Mouse (Mus musculus): ENCODE measurements at regions not wholly inside any gene's neighbourhood (a gene's known extent, or its start where the extent isn't known, plus 50 kb on each side); places are given as distances from the start of the nearest gene placed in this dataset.

DNA sequence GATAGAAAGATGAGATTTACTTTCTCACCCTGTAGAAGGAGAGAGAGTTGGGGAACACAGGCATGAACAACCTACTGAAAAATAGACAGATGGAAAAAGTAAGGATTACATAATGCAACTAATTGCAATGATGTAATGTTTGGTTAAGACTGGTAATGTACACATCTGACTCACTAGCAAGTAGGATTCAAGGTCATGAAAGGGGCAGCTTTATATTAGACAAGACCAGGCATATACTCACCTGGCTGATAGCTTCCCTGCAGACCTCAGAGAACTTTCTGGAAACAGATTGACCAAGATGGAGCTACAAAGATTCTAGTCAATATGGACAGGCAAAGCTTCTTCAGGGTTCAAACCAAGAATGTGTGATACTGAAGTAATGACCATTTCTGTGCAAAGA is 227.7 kb upstream of the Dab2 start:
- no peak for TF ChIP-seq GATA4 (IDR thresholded peaks at IDR 0.05; ENCODE audit: insufficient replicate concordance, low read length)

DNA sequence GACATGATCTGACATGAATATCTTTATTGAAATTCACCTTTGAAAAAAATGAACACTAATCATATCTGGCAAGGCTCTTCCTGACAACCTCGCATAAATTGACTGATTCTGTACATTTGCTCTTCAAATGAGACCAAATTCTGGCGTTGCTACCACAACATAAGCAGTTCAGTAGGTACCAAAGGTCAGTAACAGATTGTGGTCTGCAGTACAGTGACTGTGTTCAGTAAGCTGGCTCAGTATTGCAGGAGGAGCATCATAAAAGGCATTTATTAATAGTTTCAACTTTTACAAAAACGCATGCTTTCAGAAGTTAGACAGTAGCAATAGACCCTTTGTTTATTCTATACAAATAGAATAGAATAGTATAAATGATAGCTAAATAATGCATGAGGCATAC is 226.7 kb upstream of the Dab2 start:
- no peak for TF ChIP-seq GATA4 (IDR thresholded peaks at IDR 0.05; ENCODE audit: insufficient replicate concordance, low read length)

DNA sequence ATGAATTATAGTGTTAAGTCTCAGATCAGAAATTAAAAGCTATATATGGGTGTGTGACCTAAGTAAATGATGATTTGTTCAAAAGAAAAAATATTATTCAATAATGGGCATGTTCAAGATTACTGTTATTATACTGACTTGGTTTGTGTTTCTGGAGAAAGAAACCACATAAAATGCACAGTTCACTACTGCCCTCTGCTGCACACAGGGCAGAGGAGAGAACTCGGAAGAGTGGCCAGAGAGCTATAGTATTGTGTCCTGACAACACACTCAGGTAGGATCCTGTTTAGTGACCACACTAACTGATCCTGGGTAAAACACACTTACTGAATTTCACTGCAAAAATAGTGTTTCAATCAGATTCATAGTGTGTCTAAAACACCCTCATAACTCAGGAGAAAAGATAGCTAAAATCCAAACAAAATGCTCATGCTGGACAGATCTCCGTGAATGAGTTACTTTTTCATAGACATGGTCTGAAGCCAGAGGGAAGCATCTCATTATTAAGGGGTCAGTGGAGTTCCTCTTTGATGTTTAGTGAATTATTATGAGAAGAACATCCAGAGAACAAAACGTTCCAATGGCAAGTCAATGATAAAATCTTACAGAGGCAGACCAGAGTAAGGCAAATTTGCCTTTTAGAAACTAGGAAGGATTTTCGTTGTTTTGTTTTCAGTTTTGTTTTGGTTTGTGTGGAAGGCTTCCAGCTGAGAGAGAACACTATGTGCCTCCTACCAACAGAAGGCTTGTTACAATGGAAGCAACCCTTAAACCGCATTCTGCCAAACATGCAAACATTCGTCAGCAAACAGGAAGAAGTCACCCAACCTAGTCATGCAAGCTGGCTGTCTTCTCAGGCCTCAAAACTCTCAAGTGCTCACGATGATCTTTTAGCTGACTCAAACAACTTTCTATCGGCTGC is 218.6 kb upstream of the Dab2 start:
- no peak for TF ChIP-seq GATA4 (IDR thresholded peaks at IDR 0.05; ENCODE audit: insufficient replicate concordance, low read length)

DNA sequence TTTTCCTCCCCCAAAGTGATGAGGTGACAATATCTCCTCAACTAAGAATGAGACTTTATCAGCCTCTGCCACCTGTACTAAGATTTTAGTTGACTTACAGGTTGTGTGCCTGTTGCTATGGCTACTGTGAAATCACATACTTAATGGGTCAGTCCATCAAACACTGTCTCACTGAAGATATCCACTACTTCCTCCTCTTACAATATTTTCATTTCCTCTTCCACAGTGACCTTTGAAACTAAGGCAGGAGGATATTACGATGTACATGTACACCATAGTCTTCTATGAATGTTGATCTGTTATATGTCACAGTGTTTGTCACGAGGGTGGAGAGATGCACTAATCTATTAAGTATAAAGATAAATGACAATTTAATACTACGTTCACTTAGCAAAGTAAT is 212.4 kb upstream of the Dab2 start:
- no peak for TF ChIP-seq GATA4 (IDR thresholded peaks at IDR 0.05; ENCODE audit: insufficient replicate concordance, low read length)

DNA sequence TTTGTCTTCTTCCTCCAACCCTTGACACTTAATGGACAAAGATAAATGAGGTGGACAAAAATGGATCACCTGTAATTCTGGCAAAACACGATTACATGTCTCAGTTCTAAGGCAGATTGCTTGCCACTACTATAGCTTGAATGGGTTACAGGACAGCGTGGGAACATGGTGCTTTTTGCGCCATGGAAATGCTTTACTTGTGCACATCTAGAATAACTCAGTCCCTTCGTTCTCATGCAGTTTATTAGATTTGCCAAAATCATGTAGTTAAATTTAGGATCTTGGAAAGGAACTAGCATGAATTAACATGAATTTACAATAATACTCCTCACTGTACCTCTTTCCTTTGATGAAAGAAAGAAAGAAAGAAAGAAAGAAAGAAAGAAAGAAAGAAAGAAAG is 211.1 kb upstream of the Dab2 start:
- no peak for TF ChIP-seq GATA4 (IDR thresholded peaks at IDR 0.05; ENCODE audit: insufficient replicate concordance, low read length)

DNA sequence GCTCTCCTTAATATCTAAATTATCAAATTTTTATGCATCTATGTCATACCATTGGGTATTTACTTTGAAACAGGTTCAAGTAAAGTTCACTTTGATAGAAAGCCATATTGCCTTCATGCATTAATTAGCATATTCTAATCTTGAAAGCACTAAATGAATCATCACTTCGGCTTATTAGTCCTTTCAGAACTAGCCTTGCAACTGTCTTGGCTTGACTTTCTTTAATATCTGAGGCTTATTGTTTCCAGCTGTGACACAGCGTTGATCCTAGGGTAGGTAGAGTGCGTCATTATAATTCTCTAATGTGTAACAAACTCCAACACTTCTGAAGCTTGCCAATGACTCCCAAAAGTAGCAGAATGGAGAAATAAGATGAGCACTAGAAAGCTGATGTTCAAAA is 169.9 kb upstream of the Dab2 start:
- TF ChIP-seq GATA4 (IDR thresholded peaks at IDR 0.05; ENCODE audit: insufficient replicate concordance, low read length), result no peak

DNA sequence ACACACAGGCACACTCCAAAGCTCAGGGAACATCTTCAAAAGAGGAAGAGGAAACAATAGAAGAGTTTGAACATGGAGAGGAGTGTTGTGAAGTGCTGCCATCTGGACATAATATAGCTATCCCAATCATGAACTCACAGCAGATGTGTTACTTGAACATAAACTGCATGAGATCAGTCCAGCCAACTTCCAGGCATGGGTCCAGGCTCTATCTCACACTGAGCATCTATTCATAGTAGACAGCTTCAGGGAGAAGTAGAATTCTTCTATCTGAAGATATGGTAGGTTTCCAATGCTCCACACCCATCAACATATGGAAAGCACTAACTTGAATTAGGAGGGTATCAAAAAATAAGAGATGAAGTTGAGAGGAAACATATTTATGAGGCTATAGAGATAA is 167.4 kb upstream of the Dab2 start:
- TF ChIP-seq GATA4 (IDR thresholded peaks at IDR 0.05; ENCODE audit: insufficient replicate concordance, low read length), result no peak

DNA sequence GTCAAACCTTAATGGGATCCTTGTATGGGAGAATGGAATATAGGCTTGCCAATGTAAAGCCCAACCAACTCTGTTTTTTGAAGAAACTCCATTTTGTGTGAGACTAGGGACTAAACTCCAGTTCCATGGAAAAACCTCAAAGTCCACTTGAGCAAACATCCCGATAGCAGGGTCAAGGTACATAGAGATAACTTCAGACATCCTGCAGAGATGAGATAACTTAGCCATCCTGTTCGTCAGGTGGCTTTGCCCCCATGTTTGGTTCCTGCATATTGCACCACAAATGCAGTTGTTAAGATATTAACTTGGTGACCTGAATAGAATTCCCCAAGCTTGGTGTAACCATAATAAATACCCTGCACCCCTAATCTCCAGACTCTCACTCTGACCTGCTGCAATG is 154.5 kb upstream of the Dab2 start:
- no peak for TF ChIP-seq GATA4 (IDR thresholded peaks at IDR 0.05; ENCODE audit: insufficient replicate concordance, low read length)

DNA sequence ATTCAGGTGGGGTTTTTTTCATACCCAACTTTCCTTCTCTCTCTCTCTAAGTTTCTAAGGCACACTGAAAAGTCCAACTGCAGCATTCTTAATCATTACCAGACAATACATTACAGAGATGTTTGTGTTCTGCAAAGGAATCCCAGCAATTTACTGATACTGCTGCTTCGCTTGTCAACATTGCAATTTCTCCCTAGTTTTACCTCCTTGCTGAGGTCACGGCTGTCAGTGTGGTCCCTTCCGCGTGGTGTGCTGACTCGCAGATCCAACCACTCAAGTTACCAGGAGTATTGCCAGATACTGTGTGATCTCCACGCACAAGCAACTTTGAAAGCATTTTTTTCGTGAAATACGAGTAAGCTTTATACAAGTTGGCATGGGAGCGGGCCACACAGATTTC is 144.9 kb upstream of the Dab2 start:
- TF ChIP-seq GATA4 (IDR thresholded peaks at IDR 0.05; ENCODE audit: insufficient replicate concordance, low read length), result no peak

DNA sequence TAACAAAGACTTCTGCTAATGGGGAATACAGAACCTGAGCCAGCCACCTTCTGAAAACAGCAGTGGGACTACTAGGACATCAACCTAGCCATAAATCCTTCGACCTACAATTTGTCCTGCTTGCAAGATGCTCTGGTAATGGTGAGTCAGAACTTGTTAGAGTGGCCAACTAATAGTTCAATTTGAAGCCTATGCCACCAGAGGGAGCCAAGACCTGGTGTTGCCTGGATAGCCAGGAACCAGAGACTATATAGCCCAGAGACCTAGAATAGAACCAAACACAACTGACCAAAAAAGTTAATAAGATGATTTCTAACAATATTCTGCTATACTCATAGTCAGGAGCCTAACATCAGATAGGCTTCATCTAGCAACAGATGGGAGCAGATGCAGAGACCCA is 119.3 kb upstream of the Dab2 start:
- TF ChIP-seq GATA4 (IDR thresholded peaks at IDR 0.05; ENCODE audit: insufficient replicate concordance, low read length), result no peak

DNA sequence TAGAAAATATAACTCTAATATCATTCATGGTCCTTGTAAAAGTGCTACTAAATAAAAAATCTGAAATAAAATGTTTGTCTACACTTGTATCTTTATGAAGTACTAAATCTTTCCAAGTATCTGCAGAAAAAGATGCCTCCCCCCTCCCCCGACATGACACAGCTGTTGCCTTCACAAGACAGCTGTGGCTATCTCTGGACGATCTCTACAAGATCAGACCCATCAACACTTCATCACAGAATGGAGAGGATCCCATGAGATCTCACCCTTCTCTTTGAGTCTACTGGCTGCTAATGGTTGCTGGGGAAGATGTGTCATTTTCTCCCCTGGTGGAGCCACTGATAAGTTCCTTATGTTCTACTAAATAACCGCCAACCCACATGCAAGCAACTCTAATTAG is 116.0 kb upstream of the Dab2 start:
- no peak for TF ChIP-seq GATA4 (IDR thresholded peaks at IDR 0.05; ENCODE audit: insufficient replicate concordance, low read length)

DNA sequence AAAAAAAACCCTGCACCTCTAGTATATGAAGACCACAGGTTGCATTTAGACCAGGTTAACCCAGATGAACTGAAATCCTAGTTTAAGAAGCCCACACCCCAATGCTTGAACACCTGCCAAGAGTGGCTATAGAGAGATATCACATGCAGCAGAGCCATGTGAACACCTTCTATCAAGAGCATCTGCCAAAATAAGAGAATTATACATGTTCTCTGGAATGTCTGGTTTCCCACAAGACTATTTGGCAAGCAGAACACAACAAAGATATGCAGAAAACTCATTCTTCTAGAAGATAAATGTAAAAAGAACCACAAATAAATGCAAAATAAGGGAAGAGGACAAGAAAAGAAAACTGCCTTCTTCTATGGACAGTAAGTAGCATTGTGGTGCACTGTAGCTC is 107.7 kb upstream of the Dab2 start:
- TF ChIP-seq GATA4 (IDR thresholded peaks at IDR 0.05; ENCODE audit: insufficient replicate concordance, low read length), result no peak

DNA sequence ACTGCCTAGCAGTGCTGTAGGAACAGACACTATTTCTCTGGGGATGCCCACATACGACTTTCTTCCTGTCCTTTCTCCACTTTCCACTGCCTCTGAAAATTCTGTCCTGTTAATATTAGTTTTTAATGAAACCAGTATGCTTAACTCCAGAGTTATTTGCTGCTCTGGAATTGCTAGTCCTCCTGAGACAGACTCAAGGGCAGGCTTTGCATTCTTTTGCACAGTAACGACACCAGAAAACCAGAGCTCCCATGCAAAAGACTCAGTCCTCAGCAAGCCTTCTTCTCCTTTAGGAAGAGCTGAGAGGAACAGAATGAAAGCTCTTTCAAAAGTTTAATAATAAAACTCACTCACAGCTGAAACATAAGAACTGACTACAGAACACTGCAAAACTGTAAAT is 92.3 kb upstream of the Dab2 start:
- no peak for TF ChIP-seq GATA4 (IDR thresholded peaks at IDR 0.05; ENCODE audit: insufficient replicate concordance, low read length)

DNA sequence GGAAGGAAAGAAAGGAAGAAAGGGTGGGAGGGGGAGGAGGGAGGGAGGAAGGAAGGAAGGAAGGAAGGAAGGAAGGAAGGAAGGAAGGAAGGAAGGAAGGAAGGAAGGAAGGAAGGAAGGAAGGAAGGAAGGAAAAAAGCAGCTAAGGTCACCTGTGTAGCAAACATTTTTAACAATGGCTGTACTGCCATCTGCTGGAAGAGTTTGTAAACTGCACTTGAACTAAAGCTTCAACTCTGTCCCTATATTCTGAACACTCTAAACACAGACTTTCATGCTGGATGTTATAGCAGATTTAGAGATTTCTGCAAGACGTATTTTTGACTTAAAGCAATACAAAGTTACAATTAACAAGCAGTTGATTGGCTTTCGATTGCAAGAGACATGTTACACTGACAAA is 90.3 kb upstream of the Dab2 start:
- no peak for TF ChIP-seq GATA4 (IDR thresholded peaks at IDR 0.05; ENCODE audit: insufficient replicate concordance, low read length)

DNA sequence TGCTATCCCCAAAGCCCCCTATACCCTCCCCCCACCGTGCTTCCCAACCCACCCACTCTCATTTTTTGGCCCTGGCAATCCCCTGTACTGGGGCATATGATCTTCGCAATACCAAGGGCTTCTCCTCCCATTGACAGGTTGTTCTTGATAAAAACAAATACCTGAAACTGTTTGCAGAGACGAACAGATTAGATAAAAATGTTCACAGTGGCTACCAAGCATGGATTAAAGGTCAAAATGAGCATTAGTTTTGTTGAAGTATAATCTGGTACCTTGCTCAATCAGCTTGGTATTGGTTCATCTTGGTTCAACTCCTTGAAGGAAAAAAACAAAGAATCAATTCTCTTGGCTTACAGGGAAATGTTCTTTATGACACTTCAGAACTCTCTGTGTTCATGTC is 81.5 kb upstream of the Dab2 start:
- TF ChIP-seq GATA4 (IDR thresholded peaks at IDR 0.05; ENCODE audit: insufficient replicate concordance, low read length), result peak; percentile 89

DNA sequence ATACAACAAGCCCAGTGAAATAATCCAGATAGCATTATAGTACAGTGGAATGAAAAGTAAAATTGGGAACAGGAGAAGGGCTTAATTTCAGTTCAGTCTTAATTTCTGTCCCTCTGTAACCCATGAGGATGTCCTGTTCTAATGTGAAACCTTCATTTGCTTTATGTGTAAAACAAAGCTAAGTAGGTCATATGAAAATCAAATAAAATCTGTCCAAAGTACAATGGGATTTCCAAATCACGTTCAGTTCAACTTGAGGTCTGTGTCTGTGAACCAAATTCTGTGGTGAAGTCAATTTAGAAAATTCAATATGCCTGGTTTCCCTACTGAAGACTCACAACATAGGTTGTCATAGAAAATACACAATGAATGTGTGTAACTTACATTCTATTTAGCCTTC is 74.4 kb upstream of the Dab2 start:
- no peak for TF ChIP-seq GATA4 (IDR thresholded peaks at IDR 0.05; ENCODE audit: insufficient replicate concordance, low read length)

DNA sequence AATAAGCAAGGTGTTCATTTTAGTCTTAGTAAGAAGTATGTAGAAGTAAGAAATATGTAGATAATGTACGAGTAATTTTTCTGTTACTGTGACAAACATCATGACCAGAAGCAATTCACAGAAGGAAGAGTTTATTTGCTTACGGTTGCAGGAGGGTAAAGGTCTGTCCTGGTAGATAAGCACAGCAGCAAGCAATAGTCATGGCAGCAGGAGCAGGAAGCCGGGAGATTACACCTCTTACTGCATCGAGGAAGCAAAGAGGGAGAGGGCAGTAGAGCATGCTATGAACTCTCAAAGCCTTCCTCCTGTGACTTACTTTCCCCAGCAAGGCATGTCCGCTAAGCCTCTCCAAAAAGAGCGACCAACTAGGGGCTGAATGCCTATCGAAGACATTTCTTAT is 69.0 kb upstream of the Dab2 start:
- TF ChIP-seq GATA4 (IDR thresholded peaks at IDR 0.05; ENCODE audit: insufficient replicate concordance, low read length), result peak; percentile 97
